Mouse (Mus musculus) kidney, embryonic 14.5 days (tissue): Measurements from ENCODE around the gene Olfr1467. TPM values are rescaled to one million over a fixed set of nuclear protein-coding genes. Genes with fewer than 3 reads are reported as not detected.

ENCODE experiments used
- ATAC-seq: fragments of 200-750 bp; cut with Nextera tagmentation; 2 replicates; pipeline ENCODE4 v1.8.0; 2017; ENCODE audit warnings: moderate number of reproducible peaks, mild to moderate bottlenecking, moderate TSS enrichment, moderate library complexity; ENCODE audit not compliant: low FRiP score, low TSS enrichment
- H3K27ac ChIP-seq: fragments of 300-500 bp; sonication (generic); 2 replicates; pipeline ENCODE4 v1.5.1; 2014; ENCODE audit warnings: low read depth, mild to moderate bottlenecking, low read length, moderate library complexity, mixed read lengths
- H3K27me3 ChIP-seq: fragments of 300-500 bp; sonication (generic); 2 replicates; pipeline ENCODE4 v1.6.1; 2014; ENCODE audit warnings: mild to moderate bottlenecking, low read length; ENCODE audit not compliant: control insufficient read depth, insufficient read depth
- H3K36me3 ChIP-seq: fragments of 300-500 bp; sonication (generic); 2 replicates; pipeline ENCODE4 v1.6.1; 2014; ENCODE audit warnings: low read length, mixed read lengths; ENCODE audit not compliant: control insufficient read depth, insufficient read depth
- H3K4me1 ChIP-seq: fragments of 300-500 bp; sonication (generic); 2 replicates; pipeline ENCODE4 v1.6.1; 2014; ENCODE audit warnings: low read length, mixed read lengths; ENCODE audit not compliant: control insufficient read depth, insufficient read depth
- H3K4me2 ChIP-seq: fragments of 300-500 bp; sonication (generic); replicated peaks from 2 replicates; pipeline ENCODE4 v1.6.1; 2014; ENCODE audit warnings: low read depth, mild to moderate bottlenecking, low read length
- H3K4me3 ChIP-seq: fragments of 300-500 bp; sonication (generic); 2 replicates; pipeline ENCODE4 v1.5.1; 2014; ENCODE audit warnings: mild to moderate bottlenecking, low read length
- H3K9ac ChIP-seq: fragments of 300-500 bp; sonication (generic); 2 replicates; pipeline ENCODE4 v1.6.1; 2014; ENCODE audit warnings: low read depth, mild to moderate bottlenecking, low read length, moderate library complexity
- H3K9me3 ChIP-seq: fragments of 300-500 bp; sonication (generic); 2 replicates; pipeline ENCODE4 v1.6.1; 2016; ENCODE audit warnings: low read length; ENCODE audit not compliant: control insufficient read depth
- WGBS: fragments of 180-500 bp; shearing (Covaris S2); extraction: QIAGEN DNeasy Blood & Tissue Kit; methylation state at CpG from one replicate; pipeline ENCODE4 v1.1.7; 2014; 5-methylcytosine and 5-hydroxymethylcytosine counted together
- polyA plus RNA-seq: library from polyadenylated mRNA; unstranded; fragments of >200 nt; fragmentation: Nextera tagmentation; extraction: Ambion mirVana; gene quantifications from 2 replicates; pipeline ENCODE4 v1.2.1, GENCODE M21; 2014

Olfr1467 gene
- not detected in 2 replicates for polyA plus RNA-seq

DNA sequence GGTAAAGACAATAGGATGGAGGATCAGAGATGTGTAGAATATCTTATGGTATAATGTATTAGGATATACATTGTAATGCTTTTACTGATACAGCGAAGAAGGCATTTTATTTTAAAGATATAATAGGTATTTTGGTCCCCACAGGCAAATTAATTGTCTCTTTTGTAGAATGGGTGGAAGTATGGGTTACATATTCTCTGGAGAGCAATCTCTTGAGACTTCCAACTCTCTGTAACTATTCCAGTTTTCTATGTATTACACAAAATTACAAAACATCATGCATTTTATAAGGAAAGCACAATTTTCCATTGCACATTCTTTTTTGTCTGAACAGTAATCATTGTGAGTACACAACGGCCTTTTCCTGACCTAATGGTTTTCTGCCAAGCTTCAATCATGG, at the start of gene Olfr1467:
Gene Olfr1467 (plus strand): TSS at position 301 of the 400 bp plus-strand sequence.
- Histone ChIP-seq H3K27ac (no peak within 1 kb of the TSS), H3K36me3 (no peaks in the 10 kb centered on the region), H3K9ac (no peak within 1 kb of the TSS), H3K9me3 (peaks cover 9% of the 10 kb centered on the region), H3K4me2 (no peak within 1 kb of the TSS), H3K4me1 (no peaks in the 10 kb centered on the region), H3K4me3 (no peak within 1 kb of the TSS), H3K27me3 (no peaks in the 10 kb centered on the region)
- ATAC-seq: no peak
- WGBS: 77% methylated on average over 2 of the region's 2 CpGs

DNA sequence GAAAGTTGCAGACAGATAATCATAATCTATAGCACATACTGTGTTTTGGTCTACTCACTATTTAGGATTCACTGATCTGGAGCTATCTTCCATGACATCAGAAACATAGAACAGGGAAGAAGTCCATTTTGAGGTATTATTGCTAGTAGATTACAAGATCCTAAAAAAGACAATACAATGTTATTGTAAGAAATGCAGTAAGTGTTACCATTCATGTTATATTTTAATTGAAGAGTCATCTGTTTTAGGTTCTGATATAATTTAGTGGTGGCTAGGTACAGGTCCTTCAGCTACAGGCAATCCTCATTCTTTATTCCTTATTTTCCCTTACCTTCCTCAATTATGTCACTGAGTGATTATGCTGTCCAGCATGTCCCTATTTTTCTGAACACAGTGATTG, 46.6 kb upstream of the Olfr1467 start, which contains the start of gene Olfr1465:
Gene Olfr1465 (minus strand): TSS at position 101 of the 400 bp plus-strand sequence.
- no peak within 1 kb of the TSS for H3K27ac ChIP-seq
- H3K9ac ChIP-seq: no peak within 1 kb of the TSS
- H3K9me3 ChIP-seq: no peaks in the 10 kb centered on the region
- H3K4me3 ChIP-seq: no peak within 1 kb of the TSS
- no peaks in the 10 kb centered on the region for H3K36me3 ChIP-seq
- H3K4me1 ChIP-seq: no peaks in the 10 kb centered on the region
- no peak within 1 kb of the TSS for H3K4me2 ChIP-seq
- ATAC-seq: no peak
- H3K27me3 ChIP-seq: no peaks in the 10 kb centered on the region

DNA sequence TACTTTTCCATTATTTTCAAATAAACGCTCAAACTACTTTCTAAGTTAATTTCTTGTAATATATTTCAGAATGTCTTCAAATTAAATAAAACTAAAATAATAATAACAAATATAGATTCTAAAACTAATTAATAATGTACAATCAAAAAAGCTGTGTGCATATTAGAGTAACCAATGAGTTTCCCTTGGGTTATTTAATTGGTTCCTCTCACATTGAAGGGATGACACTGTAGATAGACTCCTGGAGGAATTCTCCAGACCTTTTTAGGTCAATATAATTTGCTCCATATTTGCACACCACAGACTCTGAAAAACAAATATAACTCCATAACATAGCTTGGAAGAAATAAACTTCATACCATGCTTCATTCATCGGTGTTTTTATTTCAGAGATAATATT, 23.5 kb upstream of the Olfr1467 start, which contains the start of gene Olfr1466:
Gene Olfr1466 (plus strand): TSS at position 301 of the 400 bp plus-strand sequence.
- 91% methylated on average over 2 of the region's 2 CpGs for WGBS
- H3K4me2 ChIP-seq: no peak within 1 kb of the TSS
- no peak for ATAC-seq
- no peaks in the 10 kb centered on the region for H3K4me1 ChIP-seq
- no peaks in the 10 kb centered on the region for H3K27me3 ChIP-seq
- no peak within 1 kb of the TSS for H3K4me3 ChIP-seq
- H3K27ac ChIP-seq: no peak within 1 kb of the TSS
- no peak within 1 kb of the TSS for H3K9ac ChIP-seq
- no peaks in the 10 kb centered on the region for H3K36me3 ChIP-seq
- H3K9me3 ChIP-seq: peaks cover 7% of the 10 kb centered on the region

DNA sequence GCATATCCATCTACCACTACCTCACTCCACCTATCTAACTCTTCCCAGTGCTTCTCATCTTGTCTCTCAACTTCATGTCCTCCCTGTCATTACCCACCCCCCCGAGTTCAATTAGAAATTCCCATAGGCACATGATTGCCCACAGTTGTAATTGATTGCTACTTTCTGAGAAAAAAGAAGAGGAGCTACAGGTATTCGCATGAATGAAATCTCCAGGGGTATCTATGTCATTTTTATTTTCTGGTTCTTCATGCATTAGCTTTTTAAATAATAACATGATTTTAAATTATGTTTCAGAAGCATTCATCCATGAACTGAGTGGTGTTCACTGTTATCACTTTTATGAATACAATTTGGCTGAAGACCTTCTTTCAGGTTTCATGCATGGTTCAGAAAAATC, 45.5 kb downstream of the Olfr1467 start, which contains the start of gene Olfr1469:
Gene Olfr1469 (plus strand): TSS at position 301 of the 400 bp plus-strand sequence.
- Histone ChIP-seq H3K4me1 (no peaks in the 10 kb centered on the region), H3K27me3 (no peaks in the 10 kb centered on the region), H3K9ac (no peak within 1 kb of the TSS), H3K9me3 (no peaks in the 10 kb centered on the region), H3K27ac (no peak within 1 kb of the TSS), H3K36me3 (no peaks in the 10 kb centered on the region), H3K4me2 (no peak within 1 kb of the TSS), H3K4me3 (no peak within 1 kb of the TSS)
- 84% methylated on average over 2 of the region's 2 CpGs for WGBS
- no peak for ATAC-seq

Other genes with a start within 250 kb of the Olfr1467 start
- gene Olfr1459, start 212.7 kb upstream of the Olfr1467 start, polyA plus RNA-seq: not detected in 2 replicates
- not detected in 2 replicates for gene Olfr1461, start 199.2 kb upstream of the Olfr1467 start, polyA plus RNA-seq
- gene Olfr1462, start 176.5 kb upstream of the Olfr1467 start, polyA plus RNA-seq: not detected in 2 replicates
- gene Olfr1463, start 130.9 kb upstream of the Olfr1467 start, polyA plus RNA-seq: not detected in 2 replicates
- gene Olfr1465, start 46.7 kb upstream of the Olfr1467 start, polyA plus RNA-seq: not detected in 2 replicates
- gene Olfr1466, start 23.4 kb upstream of the Olfr1467 start, polyA plus RNA-seq: not detected in 2 replicates
- not detected in 2 replicates for gene Olfr1469, start 45.6 kb downstream of the Olfr1467 start, polyA plus RNA-seq
- gene Olfr1471, start 81.2 kb downstream of the Olfr1467 start, polyA plus RNA-seq: not detected in 2 replicates
- gene Olfr1472, start 93.8 kb downstream of the Olfr1467 start, polyA plus RNA-seq: not detected in 2 replicates
- not detected in 2 replicates for gene Olfr1474, start 107.3 kb downstream of the Olfr1467 start, polyA plus RNA-seq
- not detected in 2 replicates for gene Olfr1475, start 118.0 kb downstream of the Olfr1467 start, polyA plus RNA-seq
- gene Olfr1477, start 138.3 kb downstream of the Olfr1467 start, polyA plus RNA-seq: not detected in 2 replicates
- gene Olfr1480, start 165.7 kb downstream of the Olfr1467 start, polyA plus RNA-seq: not detected in 2 replicates
- gene Olfr1484, start 221.3 kb downstream of the Olfr1467 start, polyA plus RNA-seq: not detected in 2 replicates